Mouse (Mus musculus): ENCODE data around the gene Tada3.

- TF ChIP-seq CTCF (IDR thresholded peaks at IDR 0.05; ENCODE audit: borderline replicate concordance, control insufficient read depth, extremely low read depth, insufficient read depth, low read length, poor library complexity): no peak
- no peak for TF ChIP-seq POLR2A (IDR thresholded peaks at IDR 0.05; ENCODE audit: control insufficient read depth, extremely low read depth, insufficient read depth, low read length, poor library complexity)
Observed at GRCm38 (mm10) chr6:113368124-113368523, 9.6 kb downstream of the Tada3 start.
